Mouse (Mus musculus): Measurements from ENCODE around the gene Pde4dip. TPM values are rescaled to one million over a fixed set of nuclear protein-coding genes. Genes with fewer than 3 reads are reported as not detected.

The Pde4dip gene
- total RNA-seq, 2 experiments from 2014 or later: 209 to 247 TPM

DNA sequence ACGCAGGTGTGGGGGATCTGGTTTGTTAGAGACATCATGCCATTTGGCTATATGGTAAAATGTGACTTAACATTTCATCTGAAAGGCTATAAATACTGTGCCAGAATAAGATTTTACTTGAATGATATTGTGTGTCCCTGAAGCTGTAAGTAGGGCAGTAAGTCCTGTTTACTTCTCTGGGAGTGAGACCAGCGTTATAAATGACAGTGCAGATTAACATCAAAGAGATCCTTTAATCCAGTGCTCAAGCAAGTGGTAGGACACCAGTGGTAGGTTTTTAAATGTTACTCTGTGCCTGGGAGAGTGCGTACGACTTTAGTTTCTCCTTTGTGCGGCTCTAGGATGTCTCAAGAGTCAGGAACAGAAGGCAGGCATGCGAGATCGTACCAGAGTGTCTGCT lies 22.6 kb upstream of the Pde4dip start:
- intact Hi-C loops (cut with DNase I): no loop called here
- DNase-seq (ENCODE audit: low spot score in 2 of 2): no peak

DNA sequence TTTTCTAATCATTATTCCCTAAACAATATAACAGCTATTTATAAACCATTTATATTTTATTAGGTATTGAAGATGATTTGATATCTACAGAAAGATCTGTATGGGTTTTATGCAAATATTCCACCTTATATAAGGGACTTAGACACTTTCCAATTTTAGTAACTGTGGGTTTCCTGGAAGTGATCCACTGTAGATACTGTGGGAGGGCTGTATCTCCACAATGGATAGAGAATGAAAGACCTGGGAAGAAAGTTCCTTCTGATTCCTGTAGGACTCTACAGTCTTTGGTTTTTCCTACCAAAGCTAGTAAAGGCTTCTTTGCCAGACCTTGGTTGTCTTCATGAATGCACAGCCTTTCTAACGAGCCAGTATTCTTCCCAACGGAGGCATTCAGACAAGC lies 21.2 kb upstream of the Pde4dip start:
- intact Hi-C loops (cut with DNase I): no loop called here
- DNase-seq (ENCODE audit: low spot score in 2 of 2): no peak

DNA sequence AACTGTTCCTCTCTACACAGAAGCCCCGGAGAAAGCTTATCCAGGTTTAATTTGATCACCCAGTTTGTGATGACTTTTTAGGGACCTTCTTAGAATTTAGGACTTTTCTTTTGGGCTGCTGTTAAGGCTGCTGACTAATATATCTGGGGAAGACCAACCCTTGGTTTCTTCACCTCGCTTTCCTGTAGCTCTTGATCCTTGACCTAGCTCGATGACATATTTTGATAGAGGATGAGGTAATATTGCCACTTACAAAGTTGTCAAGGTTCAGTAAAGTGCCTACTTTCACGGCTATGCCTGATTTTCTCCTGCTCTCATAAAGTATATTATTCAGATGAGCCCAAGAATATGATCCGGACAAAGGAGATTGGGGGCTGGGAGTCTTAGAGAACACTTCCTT lies 13.1 kb upstream of the Pde4dip start:
- no peak for DNase-seq (ENCODE audit: low spot score in 2 of 2)
- intact Hi-C loops (cut with DNase I): no loop called here

DNA sequence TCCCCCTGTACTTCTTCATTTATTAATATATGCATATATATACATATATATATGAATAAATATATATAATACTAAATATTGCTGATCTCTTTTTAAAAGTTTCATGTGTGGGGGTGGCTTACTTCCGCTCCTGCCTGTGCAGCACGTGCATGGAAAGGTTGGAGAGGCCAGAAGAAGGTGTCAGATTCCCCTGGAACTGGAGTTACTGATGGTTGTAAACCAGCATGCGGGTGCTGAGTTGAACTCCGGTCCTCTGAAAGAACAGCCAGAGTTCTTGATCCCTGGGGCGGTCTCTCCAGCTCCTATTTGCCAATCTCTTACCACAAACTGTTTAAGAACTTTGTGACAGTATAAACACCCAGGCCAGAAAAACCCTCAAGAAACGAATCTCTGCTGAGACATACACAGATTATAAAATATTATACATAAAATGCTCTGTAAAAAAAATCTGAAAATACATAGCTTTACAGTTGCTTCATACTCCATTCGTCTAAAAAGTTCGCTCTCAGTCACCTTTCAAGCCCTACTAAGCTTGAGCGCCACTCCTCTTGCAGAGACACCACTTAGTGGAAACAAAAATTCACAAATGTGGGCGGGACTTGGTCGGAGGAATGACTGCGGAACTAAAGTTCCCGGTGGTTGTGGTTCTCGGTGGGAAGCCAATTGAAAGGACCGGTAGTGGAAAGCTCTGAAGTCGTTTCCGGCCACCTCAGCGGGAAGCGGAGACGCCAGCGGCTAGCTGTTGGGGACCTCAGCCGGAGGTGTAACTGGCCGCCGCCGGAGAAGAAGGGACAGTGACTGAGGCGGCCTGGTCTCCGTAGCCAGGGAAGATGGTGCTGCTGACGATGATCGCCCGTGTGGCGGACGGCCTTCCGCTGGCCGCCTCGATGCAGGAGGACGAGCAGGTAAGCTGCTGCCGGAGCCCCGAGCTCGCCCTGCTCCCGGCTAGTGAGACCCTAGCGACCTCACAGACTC lies 12.3 kb upstream of the Pde4dip start, which contains the start of gene Sec22b:
TSS of gene Sec22b (plus strand) at position 675 of the 975 bp plus-strand sequence.
- peak; percentile 89 to 90 for DNase-seq (ENCODE audit: low spot score in 2 of 2)
- intact Hi-C loops (cut with DNase I): no loop called here

DNA sequence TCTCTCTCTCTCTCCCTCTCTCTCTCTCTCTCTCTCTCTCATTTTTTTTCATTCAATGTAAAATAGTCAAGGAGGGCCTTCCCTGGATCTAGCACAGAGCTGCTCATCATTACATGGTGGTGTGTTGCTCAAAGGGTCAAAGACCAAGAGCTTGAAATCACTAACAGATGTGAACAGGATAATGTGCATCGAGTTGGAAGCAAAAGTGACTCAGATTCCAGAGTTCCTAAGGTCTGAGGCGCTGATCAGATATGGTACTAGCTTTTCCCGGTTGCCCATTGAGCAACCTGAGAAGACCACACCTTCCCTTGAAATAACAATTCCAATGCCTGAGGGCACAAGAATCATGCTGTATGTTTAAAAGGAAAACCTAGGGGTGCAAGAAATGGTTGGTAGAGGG lies 9.9 kb upstream of the Pde4dip start:
- intact Hi-C loops (cut with DNase I): no loop called here
- no peak for DNase-seq (ENCODE audit: low spot score in 2 of 2)

DNA sequence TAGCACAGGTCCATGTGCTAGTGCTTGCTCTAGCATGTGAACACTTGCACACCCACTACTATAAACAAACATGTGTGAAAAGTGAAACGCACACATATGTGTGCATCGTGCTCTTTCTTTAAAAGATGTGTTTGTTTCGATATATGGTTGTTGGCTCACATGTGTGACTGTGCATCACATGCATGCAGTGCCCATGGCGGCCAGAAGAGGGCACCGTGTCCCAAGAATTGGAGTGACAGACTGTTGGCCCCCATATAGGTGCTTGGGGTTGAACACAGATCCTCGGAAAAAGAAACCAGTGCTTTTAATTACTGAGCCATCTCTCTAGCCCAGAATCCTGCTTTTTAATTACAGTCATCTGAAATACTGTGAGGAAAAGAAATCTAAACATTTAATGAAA lies 6.2 kb upstream of the Pde4dip start:
- intact Hi-C loops (cut with DNase I): no loop called here
- no peak for DNase-seq (ENCODE audit: low spot score in 2 of 2)

DNA sequence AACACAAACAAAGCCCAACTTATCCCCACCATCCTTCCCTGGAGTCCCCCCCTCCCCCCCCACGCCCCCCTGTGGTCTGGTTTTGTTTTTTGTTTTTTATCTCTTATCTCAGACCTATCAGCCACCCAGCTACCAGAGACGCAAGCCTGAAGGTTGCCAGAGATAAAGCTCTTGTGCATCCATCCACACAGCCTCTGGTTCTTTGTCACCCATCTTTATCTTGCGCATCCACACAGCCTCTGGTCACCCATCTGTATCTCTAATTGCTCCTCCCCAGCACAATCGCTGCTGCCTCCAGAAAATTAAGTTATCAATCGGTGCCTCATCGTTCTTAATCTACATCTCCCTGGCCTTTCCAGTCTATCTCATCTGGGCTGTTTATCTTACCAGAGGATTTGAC lies 1.7 kb upstream of the Pde4dip start:
- DNase-seq (ENCODE audit: low spot score in 2 of 2): no peak
- intact Hi-C loops (cut with DNase I): no loop called here

DNA sequence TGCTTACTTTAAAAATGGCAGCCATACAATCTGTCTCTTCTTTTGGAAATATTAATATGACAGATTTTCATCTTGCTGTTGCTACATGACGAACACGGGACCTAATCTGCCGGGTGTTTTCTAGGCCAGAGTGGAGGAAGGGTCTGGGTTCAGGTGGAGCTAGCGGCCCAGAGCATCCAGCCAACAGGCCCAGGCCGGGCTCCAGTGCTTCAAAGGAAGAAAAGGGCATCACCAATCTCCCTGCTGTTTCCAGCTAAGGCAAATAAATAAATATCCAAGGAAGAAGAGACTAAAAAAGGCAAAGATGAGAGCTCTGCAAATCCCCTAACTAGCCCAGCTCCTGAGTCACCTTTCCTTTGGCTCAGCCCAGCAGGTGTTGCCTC lies 731 bp downstream of the Pde4dip start:
- DNase-seq (ENCODE audit: low spot score in 2 of 2): peak in 1 of 2 experiments; percentile 23
- intact Hi-C loops (cut with DNase I): loop anchor here (5.0 kb wide), 1 partner anchor 120 kb away; no protein-coding TSS in a partner anchor

DNA sequence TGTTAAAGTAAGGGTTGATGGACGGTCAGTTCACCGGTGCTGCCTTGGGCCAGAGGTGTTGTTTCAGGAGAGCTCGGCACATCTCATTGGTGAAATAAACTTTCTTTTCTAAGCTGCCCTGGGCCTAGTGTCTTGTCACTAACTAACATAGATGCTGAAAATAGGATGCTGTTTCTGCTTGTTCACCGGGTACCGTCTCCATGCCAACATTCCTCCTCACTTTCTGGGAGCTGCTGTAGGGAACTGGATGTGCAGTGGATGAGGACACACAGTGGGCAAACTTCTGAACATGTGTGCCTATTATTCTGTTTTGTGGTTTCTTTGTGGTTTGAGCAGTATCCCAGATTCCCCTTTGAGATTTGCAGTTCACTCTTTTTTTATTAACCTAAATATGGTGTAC lies 6.9 kb downstream of the Pde4dip start:
- intact Hi-C loops (cut with DNase I): no loop called here
- DNase-seq (ENCODE audit: low spot score in 2 of 2): peak; percentile 44 to 46

DNA sequence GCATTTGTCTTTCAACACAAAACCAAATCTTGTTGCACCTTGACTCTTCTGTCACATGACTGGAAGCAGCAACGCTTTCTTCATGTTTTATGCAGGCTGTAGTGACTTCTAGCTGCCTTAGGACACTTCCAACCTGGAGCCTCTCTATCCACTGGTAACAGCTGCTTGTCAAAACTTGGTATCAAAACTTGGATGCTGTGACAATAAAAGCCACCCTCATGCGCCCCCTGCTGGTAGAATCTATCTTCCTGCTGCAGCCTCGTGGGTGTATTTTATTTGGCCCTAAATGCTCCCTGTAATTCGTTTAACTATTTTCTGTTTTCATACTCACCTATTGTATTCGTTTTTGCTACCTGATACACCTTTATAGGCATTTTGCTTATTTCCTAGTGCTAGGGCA lies 9.3 kb downstream of the Pde4dip start:
- intact Hi-C loops (cut with DNase I): loop anchor here (5.0 kb wide), 1 partner anchor 197 kb away; no protein-coding TSS in a partner anchor
- peak; percentile 61 for DNase-seq (ENCODE audit: low spot score in 2 of 2)

DNA sequence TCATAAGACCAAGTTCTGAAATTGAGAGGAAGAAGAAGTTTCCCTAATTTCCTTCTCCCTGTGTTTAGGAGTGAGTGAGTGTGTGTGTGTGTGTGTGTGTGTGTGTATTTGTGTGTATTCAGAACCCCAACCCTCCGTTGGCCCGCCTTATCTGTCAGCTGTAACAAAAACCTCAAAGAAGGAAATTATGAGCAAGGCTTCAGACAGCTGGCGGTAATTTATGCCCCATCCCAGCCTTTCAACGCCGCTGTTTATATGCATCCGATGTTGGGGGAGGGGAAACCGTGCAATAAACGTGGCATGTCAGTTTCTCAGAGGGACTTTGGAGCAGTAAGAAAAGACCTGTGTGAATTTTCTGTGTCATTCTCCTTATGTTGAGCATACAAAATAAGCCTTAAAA lies 12.2 kb downstream of the Pde4dip start:
- no peak for DNase-seq (ENCODE audit: low spot score in 2 of 2)
- intact Hi-C loops (cut with DNase I): loop anchor here (5.0 kb wide), 1 partner anchor 194 kb away; no protein-coding TSS in a partner anchor

DNA sequence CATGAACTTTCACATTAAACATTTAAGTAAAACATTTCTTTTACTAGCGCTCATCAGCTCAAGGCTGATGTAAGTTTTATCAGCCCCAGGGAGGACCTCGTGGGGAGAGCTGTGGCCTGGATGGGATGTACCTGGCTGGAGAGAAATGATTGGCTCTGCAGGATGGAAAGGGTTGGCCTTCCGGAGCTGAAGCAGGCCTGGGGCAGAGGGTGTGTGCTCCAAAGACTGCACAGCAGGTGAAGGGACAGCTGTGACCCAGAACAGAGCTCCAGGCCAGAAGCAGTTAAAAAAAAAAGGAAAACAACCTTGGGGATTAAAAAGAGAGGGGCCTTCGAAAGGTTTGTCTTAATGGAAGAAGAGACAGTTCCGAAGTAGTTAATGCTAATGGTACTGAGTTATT lies 13.7 kb downstream of the Pde4dip start:
- intact Hi-C loops (cut with DNase I): loop anchor here (5.0 kb wide), 1 partner anchor 192 kb away; no protein-coding TSS in a partner anchor
- no peak for DNase-seq (ENCODE audit: low spot score in 2 of 2)

DNA sequence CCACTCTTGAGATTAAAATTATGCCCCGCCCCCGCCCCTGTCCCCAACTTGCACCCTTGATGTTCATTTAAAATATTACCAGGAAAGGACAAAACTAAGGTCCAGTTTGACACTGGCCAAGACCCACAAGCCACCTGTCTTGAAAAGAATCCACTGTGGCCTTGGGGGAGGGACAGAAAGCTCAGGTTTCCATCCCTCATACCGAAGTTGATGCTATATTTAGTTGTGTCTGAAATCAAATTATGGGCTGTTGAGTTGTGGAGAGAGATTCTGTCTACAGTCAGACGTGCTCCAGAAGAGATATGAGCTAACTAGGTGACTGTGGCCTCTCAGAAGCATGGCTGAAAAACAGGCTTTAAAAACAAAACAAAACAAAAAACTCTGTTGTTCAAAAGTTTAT lies 18.8 kb downstream of the Pde4dip start:
- DNase-seq (ENCODE audit: low spot score in 2 of 2): no peak
- intact Hi-C loops (cut with DNase I): loop anchor here (5.0 kb wide), 1 partner anchor 102 kb away; no protein-coding TSS in a partner anchor

DNA sequence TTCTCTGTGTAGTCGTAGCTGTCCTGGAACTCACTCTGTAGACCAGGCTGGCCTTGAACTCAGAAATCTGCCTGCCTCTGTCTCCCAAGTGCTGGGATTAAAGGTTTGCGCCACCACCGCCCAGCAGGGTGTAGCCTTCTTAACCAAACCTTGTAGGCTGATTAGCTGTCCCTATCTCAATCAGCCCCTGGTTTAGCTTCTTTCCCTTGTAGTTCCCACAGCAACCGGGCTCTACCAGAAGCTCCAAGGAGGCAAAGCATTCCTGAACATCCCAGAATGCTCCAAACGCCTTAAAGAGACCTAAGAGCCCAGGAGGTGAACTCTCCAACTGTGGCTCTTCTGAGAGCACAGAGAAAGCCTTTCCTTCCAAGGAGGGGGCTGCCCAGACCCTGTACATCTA lies 19.8 kb downstream of the Pde4dip start:
- DNase-seq (ENCODE audit: low spot score in 2 of 2): no peak
- intact Hi-C loops (cut with DNase I): loop anchor here (5.0 kb wide), 1 partner anchor 101 kb away; no protein-coding TSS in a partner anchor

DNA sequence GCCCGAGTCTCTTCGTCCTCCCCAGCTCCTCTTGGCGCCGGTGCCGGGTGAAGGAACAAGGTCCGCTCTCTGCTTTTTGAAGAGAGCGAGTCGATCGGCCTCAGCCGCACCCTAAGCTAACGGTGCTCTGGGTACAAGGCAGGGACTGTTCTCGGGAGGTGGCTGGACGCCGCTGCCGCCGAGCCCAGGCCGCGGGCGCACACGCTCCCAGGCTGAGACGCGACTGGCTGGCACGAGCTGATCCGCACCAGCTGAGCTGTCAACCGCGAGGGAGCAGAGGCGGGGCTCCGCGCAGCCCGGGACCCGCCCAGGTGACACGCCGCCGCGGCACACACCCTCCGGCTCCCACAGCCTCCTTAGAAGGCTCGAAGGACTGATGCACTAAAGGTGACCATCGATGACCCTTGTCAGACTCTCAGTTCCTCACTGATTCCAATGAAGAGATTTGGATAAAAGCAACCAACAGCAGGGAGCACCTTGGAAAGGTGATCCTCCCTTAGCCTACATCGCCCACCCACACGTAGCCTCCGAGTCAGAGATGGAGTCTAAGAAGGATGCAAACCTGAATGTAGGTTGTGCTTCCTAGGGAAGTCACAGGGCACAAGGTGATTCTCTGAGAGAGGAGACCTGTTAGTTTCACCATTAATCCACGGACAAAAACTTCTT lies 20.4 kb downstream of the Pde4dip start:
- peak; percentile 79 to 84 for DNase-seq (ENCODE audit: low spot score in 2 of 2)
- intact Hi-C loops (cut with DNase I): loop anchor here (5.0 kb wide), 1 partner anchor 101 kb away; no protein-coding TSS in a partner anchor

DNA sequence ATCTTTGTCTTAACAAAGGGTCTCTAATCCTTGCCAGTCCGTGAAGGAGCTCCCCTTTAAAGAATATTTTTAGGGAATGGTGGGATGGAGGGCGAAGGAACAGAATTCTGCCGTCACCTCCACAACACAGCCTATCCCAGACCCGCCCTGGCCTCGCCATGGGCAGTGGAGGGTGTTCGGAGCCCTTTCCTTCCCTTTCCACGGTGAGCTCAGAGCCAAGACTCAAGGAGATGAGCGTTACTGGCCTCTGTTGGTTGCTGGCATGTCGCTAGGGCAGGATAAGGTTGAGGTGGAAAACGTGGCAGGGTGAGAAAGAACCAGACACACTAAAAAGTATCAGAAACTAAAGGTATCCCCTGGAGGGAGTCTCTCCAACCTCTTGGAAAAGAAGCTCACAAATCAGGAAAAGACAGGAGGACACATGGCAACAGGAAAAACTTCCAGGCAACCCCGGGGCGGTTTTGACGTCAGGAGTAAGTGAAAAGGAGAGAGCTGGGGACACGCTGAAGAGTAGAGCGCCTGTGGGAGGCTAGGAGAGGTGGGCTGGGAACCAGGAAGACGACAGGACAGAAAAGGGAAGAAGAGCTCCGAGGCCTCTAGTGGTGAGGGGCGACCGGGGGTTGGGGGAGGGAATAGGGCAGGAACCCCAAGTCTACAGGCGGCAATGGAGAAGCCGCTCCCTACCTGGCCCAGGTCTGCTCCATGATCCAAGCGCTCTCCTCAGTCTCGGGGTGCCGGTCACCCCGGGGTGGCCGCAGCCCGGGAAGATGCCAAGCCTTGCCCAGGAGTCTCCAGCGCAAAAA lies 21.1 kb downstream of the Pde4dip start:
- intact Hi-C loops (cut with DNase I): loop anchor here (5.0 kb wide), 1 partner anchor 100 kb away; no protein-coding TSS in a partner anchor
- DNase-seq (ENCODE audit: low spot score in 2 of 2): peak; percentile 56 to 59

DNA sequence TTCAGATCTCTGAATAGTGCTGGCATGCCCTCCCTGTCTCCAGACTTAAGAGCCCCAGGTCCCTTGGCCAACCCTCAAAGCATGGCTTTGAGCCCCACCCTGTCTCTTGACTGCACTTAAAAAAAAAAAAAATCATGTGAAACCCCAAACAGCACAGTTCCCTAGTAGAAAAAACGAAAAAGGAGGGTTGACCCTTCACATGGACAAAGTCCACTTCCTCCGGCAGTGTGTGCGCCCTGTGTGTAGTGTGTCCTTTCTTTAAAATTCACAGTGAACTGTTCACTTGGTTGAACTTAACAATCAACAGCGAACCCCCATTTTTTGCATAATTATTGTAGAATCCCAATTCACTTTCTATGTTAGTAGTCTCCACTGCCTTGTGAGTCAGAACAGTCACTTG lies 21.8 kb downstream of the Pde4dip start:
- intact Hi-C loops (cut with DNase I): loop anchor here (5.0 kb wide), 1 partner anchor 99 kb away; no protein-coding TSS in a partner anchor
- DNase-seq (ENCODE audit: low spot score in 2 of 2): no peak

DNA sequence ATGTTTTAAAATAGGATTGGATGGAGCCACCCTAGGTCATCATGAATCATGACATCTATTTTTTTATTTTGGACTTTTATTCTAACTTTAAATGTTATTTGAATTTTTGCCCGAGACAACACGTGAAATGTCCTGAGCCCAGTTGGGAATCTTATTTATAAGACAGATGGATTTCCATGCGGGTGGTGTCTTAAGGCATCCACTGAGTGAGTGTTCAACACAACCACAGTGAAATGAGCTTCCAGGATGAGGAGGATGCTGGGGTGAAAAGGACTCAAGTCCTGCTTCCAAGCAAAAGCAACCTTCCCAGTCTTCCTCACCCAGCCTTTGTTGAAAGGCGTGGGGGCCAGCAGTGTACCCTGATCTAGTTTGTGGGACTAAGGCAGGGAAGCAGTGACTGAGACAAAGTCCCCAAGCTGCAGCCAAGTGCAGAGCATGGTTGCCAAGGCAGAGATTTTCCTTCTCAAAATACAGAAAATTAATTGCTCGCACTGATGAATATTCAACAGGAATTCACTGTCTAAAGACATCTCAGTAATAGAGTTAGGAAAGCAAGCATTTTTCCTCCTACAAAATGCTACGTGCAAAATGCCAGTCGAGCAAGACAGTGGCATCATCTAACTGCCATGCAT lies 27.6 kb downstream of the Pde4dip start:
- no peak for DNase-seq (ENCODE audit: low spot score in 2 of 2)
- intact Hi-C loops (cut with DNase I): no loop called here

DNA sequence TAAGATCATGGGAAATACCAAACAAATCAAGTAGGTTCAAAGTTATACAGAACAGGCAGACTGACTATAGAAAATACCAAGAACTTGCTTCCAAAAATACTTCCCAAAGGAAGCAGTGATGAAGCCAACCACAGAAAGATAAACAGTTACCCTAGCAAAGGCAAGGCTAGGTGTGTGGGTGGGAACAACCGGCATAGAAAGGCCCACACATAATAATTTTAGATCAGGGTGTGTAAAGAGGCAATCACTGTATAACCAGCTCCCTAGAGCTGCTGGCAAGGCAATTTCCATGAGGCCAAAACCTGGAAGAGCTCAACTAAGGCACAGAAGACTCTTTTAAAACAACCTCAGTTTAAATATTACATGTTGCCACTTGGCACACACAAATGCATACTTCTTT lies 29.1 kb downstream of the Pde4dip start:
- DNase-seq (ENCODE audit: low spot score in 2 of 2): peak; percentile 36 to 42
- intact Hi-C loops (cut with DNase I): no loop called here
